Mouse (Mus musculus) ES-Bruce4 (cell line): Measurements from ENCODE around the gene Ier2. TPM values are rescaled to one million over a fixed set of nuclear protein-coding genes. Genes with fewer than 3 reads are reported as not detected.

ENCODE experiments used
- H3K27ac ChIP-seq: 2 replicates; pipeline ENCODE4 v1.5.1; 2012; ENCODE audit warnings: low read length, inconsistent platforms; ENCODE audit not compliant: insufficient read depth
- H3K27me3 ChIP-seq: 2 replicates; pipeline ENCODE4 v1.6.1; 2012; ENCODE audit warnings: mild to moderate bottlenecking, low read length, inconsistent platforms; ENCODE audit not compliant: control insufficient read depth, poor library complexity, insufficient read depth, severe bottlenecking
- H3K36me3 ChIP-seq: 2 replicates; pipeline ENCODE4 v1.6.1; 2012; ENCODE audit warnings: inconsistent platforms, mild to moderate bottlenecking, low read length, moderate library complexity; ENCODE audit not compliant: control insufficient read depth, poor library complexity, insufficient read depth, severe bottlenecking
- H3K4me1 ChIP-seq: one replicate; pipeline ENCODE4 v1.8.1; 2011; ENCODE audit warnings: low read length; ENCODE audit not compliant: control insufficient read depth, insufficient read depth
- H3K4me3 ChIP-seq: 2 replicates; pipeline ENCODE4 v1.5.1; 2011; ENCODE audit warnings: low read depth, mild to moderate bottlenecking, low read length
- H3K9ac ChIP-seq: 2 replicates; pipeline ENCODE4 v1.6.1; 2012; ENCODE audit warnings: low read depth, mild to moderate bottlenecking, inconsistent platforms; ENCODE audit not compliant: poor library complexity, severe bottlenecking
- H3K9me3 ChIP-seq: replicated peaks from 2 replicates; pipeline ENCODE4 v1.6.1; 2012; ENCODE audit warnings: mild to moderate bottlenecking, low read length, inconsistent platforms; ENCODE audit not compliant: control insufficient read depth, poor library complexity, insufficient read depth, severe bottlenecking
- CTCF ChIP-seq: IDR thresholded peaks from one replicate; pipeline ENCODE4 v1.8.1; 2011; ENCODE audit warnings: low read depth, low read length
- EP300 ChIP-seq: IDR thresholded peaks from 2 replicates; pipeline ENCODE4 v1.6.1; 2011; ENCODE audit warnings: low read depth, low read length; ENCODE audit not compliant: insufficient read depth
- POLR2A ChIP-seq: IDR thresholded peaks from one replicate; pipeline ENCODE4 v1.8.1; 2011; ENCODE audit warnings: low read length; ENCODE audit not compliant: insufficient read depth
- polyA plus RNA-seq: library from polyadenylated mRNA; stranded (reverse); fragments of >200 nt; gene quantifications from 2 replicates; pipeline ENCODE4 v1.2.4, GENCODE M21; 2011; ENCODE audit warnings: low read depth; ENCODE audit not compliant: missing spikeins, insufficient read depth, insufficient read length

Gene Ier2
- polyA plus RNA-seq, 1 experiment = 42.8 TPM

DNA sequence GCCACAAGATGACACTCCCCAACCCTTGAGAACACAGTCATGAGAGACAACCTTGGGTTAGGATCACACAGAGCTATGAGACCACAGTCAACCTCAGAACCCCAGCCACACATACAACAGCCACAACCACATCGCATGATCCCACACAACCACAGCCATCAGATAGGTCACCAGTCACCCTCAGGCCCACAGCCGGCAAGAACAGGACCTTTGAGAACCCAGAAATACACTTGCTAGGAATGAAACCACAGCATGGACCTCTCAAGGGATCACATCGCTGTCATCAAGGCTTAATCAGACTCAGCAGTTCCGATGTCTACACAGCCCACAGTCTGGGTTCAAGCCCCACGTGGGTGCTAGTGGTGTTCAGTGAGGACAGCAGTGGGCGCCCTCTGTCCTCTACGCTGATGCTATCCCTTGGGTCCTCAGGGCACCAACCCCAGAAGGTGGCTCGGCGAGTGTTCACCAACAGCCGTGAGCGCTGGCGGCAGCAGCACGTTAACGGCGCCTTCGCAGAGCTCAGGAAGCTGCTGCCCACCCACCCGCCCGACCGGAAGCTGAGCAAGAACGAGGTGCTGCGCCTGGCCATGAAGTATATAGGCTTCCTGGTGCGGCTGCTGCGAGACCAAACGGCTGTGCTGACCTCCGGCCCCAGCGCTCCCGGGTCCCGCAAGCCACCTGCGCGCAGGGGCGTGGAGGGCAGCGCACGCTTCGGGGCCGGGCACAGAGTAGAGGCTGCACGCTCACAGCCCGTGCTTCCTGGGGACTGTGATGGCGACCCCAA lies 41.0 kb upstream of the Ier2 start:
- Histone ChIP-seq H3K9me3 (no peaks in the 10 kb centered on the region), H3K27ac (no peak overlapping the region), H3K27me3 (peaks cover 22% of the 10 kb centered on the region), H3K4me1 (no peaks in the 10 kb centered on the region), H3K4me3 (peak overlapping the region; percentile 35), H3K36me3 (peaks cover 10% of the 10 kb centered on the region), H3K9ac (peak overlapping the region; percentile 38)
- TF ChIP-seq POLR2A = no peak
- no peak for TF ChIP-seq EP300
- TF ChIP-seq CTCF = no peak

GRCm38 (mm10) chr8:84702963-84703465 lies 40.4 kb upstream of the Ier2 start:
- Histone ChIP-seq H3K27ac (no peak overlapping the region), H3K9ac (no peak overlapping the region), H3K4me3 (no peak overlapping the region), H3K4me1 (no peaks in the 10 kb centered on the region), H3K36me3 (peaks cover 16% of the 10 kb centered on the region), H3K9me3 (no peaks in the 10 kb centered on the region), H3K27me3 (peaks cover 20% of the 10 kb centered on the region)
- TF ChIP-seq EP300 (no peak), POLR2A (no peak), CTCF (no peak)

- H3K9ac ChIP-seq = no peak overlapping the region
- H3K36me3 ChIP-seq = peaks cover 21% of the 10 kb centered on the region
- peaks cover 20% of the 10 kb centered on the region for H3K27me3 ChIP-seq
- no peaks in the 10 kb centered on the region for H3K4me1 ChIP-seq
- TF ChIP-seq POLR2A = no peak
- no peak for TF ChIP-seq CTCF
- no peak for TF ChIP-seq EP300
- no peak overlapping the region for H3K4me3 ChIP-seq
- H3K27ac ChIP-seq = no peak overlapping the region
- no peaks in the 10 kb centered on the region for H3K9me3 ChIP-seq
Observed at GRCm38 (mm10) chr8:84702561-84702960, 39.9 kb upstream of the Ier2 start.

DNA sequence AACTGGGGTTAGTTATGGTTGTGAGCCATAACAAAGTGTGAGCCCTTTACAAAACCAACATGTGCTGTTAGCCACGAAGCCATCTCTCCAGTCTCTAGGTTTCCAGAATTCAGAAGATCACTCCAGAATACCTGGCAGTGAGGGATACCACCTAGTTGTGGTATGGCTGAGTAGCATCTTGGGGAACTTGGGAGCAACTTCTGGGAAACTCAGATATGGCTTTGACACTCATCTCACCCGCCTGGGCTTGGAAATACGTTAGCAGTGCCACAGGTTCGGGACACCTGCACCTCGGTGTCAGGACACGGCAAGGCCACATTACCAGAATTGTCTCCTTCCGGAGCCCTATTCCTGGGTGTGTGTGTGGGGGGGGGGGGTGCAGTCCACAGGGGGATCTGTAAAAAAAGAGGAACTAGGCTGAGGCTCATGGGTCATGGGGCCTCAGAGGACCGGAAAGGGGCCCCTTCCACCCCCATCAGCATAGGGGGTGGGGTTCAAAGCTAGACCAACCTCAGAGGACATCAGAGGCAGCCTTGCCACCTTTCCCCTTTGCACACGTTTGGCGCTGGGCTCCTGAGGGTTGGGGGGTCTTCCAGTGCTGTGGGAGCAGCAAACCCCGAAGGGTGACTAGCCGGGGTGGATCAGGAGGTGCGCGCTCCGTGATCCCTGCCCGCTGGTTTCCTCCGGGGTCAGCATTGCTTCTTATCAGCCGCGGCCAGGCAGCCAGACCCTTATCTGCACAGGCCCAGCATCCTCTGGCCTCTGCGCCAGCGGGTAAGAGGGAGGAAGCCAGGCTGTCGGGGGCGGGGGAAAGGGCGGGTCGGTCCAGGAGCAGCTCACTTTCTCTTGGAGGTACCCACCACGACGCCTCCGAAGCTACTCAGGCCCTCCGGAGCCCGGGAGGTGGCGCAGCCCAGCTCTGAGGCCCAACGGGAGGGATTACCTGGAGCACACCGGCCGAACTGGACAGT lies 38.6 kb upstream of the Ier2 start, which contains the start of gene Lyl1:
Gene Lyl1, plus strand, starts transcription at position 517 of the 971 bp plus-strand sequence.
- Histone ChIP-seq H3K9ac (peak within 1 kb of the TSS; percentile 41), H3K4me3 (peak within 1 kb of the TSS; percentile 15), H3K27ac (no peak within 1 kb of the TSS), H3K9me3 (no peaks in the 10 kb centered on the region), H3K36me3 (peaks cover 26% of the 10 kb centered on the region), H3K4me1 (no peaks in the 10 kb centered on the region), H3K27me3 (peaks cover 9% of the 10 kb centered on the region)
- TF ChIP-seq POLR2A = no peak
- TF ChIP-seq EP300 = no peak
- TF ChIP-seq CTCF = no peak

- Histone ChIP-seq H3K4me1 (no peaks in the 10 kb centered on the region), H3K9me3 (no peaks in the 10 kb centered on the region), H3K27ac (no peak overlapping the region), H3K27me3 (peaks cover 6% of the 10 kb centered on the region), H3K36me3 (peaks cover 26% of the 10 kb centered on the region), H3K4me3 (no peak overlapping the region), H3K9ac (no peak overlapping the region)
- TF ChIP-seq POLR2A (no peak), CTCF (no peak), EP300 (no peak)
Observed at GRCm38 (mm10) chr8:84700526-84700925, 37.9 kb upstream of the Ier2 start.
